9 mouse cellular contexts compared by ENCODE assay signal in genomic region chr11:117176304-117176703, GRCm38 (mm10). TPM values are rescaled to one million over a fixed set of nuclear protein-coding genes. Genes with fewer than 3 reads are reported as not detected.
DNase-seq lines count a peak whose midpoint lies in the region; ATAC-seq and TF ChIP-seq lines count a peak whose summit lies in the region.
"Had no signal": no experiment of that assay in that cellular context is flagged by ENCODE, and none has a peak within 500 bp of the region (broad histone marks: within the 10 kb centered on the region; RNA-seq: fewer than 3 reads in every experiment).

No protein-coding gene starts in this region.

- TF ChIP-seq POLR2A in ES-Bruce4 (IDR thresholded peaks at IDR 0.05; ENCODE audit: insufficient read depth, low read length): no peak

- intact Hi-C loops in heart, postnatal 10 days (cut with DNase I): loop anchor here (2.0 kb wide), 2 partner anchors 96 to 182 kb away; no protein-coding TSS in a partner anchor

- DNase-seq in heart, postnatal 10 days: peak; percentile 41 to 65
- peak; percentile 75 to 82 for DNase-seq in cerebellum, postnatal 10 days
- DNase-seq in lung, postnatal 4 days: peak; percentile 48 to 63
- peak; percentile 12 to 35 for DNase-seq in thymus, adult 18-20 months

- peaks cover 16% of the 10 kb centered on the region; the same call in 1 of the 2 replicates for H3K4me1 ChIP-seq in heart, embryonic 12.5 days (replicated peaks)
- no peaks in the 10 kb centered on the region for H3K4me1 ChIP-seq in ES-Bruce4 (ENCODE audit: control insufficient read depth, insufficient read depth, low read length)
- no peaks in the 10 kb centered on the region for H3K4me1 ChIP-seq in intestine, postnatal 0 days (replicated peaks; ENCODE audit: control insufficient read depth, insufficient read depth, low read length)

- no peak for TF ChIP-seq EP300 in ES-Bruce4 (IDR thresholded peaks at IDR 0.05; ENCODE audit: insufficient read depth, low read depth, low read length)

- no peak overlapping the region for H3K4me3 ChIP-seq in heart, embryonic 12.5 days
- no peak overlapping the region for H3K4me3 ChIP-seq in ES-Bruce4 (ENCODE audit: low read depth, low read length)
- H3K4me3 ChIP-seq in intestine, postnatal 0 days (ENCODE audit: low read depth, low read length): no peak overlapping the region

- WGBS in heart, embryonic 12.5 days: 26% methylated on average over 5 of the region's 5 CpGs
- WGBS in intestine, postnatal 0 days: 35% methylated on average over 5 of the region's 5 CpGs

- no peak for ATAC-seq in heart, embryonic 12.5 days (ENCODE audit: insufficient number of reproducible peaks, low FRiP score)
- peak; percentile 6; the same call in 1 of the 2 replicates for ATAC-seq in intestine, postnatal 0 days
- ATAC-seq in erythroid progenitor cell, adult 5-6 weeks (replicated peaks; ENCODE audit: low FRiP score, poor library complexity, severe bottlenecking): no peak

- H3K36me3 ChIP-seq in heart, embryonic 12.5 days: no peaks in the 10 kb centered on the region
- no peaks in the 10 kb centered on the region for H3K36me3 ChIP-seq in ES-Bruce4 (ENCODE audit: control insufficient read depth, insufficient read depth, low read length, poor library complexity, severe bottlenecking)
- no peaks in the 10 kb centered on the region for H3K36me3 ChIP-seq in intestine, postnatal 0 days (ENCODE audit: control insufficient read depth, insufficient read depth)

- peak; percentile 77 for TF ChIP-seq CTCF in ES-Bruce4 (IDR thresholded peaks at IDR 0.05; ENCODE audit: low read depth, low read length)
- peak; percentile 80 for TF ChIP-seq CTCF in intestine, postnatal 0 days (IDR thresholded peaks at IDR 0.05; ENCODE audit: low read depth)

- no peak overlapping the region for H3K27ac ChIP-seq in heart, embryonic 12.5 days (ENCODE audit: poor library complexity, severe bottlenecking)
- H3K27ac ChIP-seq in ES-Bruce4 (ENCODE audit: insufficient read depth, low read length): no peak overlapping the region
- H3K27ac ChIP-seq in intestine, postnatal 0 days (ENCODE audit: low read depth, low read length): no peak overlapping the region
- H3K27ac ChIP-seq: macrophage had no signal

- H3K9ac ChIP-seq in heart, embryonic 12.5 days: no peak overlapping the region
- no peak overlapping the region for H3K9ac ChIP-seq in ES-Bruce4 (ENCODE audit: low read depth, poor library complexity, severe bottlenecking)
- H3K9ac ChIP-seq in intestine, postnatal 0 days (ENCODE audit: low read depth, low read length): no peak overlapping the region

- no peaks in the 10 kb centered on the region for H3K27me3 ChIP-seq in heart, embryonic 12.5 days (replicated peaks)
- H3K27me3 ChIP-seq in ES-Bruce4 (ENCODE audit: control insufficient read depth, insufficient read depth, low read length, poor library complexity, severe bottlenecking): no peaks in the 10 kb centered on the region
- H3K27me3 ChIP-seq in intestine, postnatal 0 days (replicated peaks; ENCODE audit: control insufficient read depth, insufficient read depth, low read length): no peaks in the 10 kb centered on the region

- no peak overlapping the region for H3K4me2 ChIP-seq in heart, embryonic 12.5 days
- H3K4me2 ChIP-seq in intestine, postnatal 0 days (replicated peaks; ENCODE audit: low read depth): no peak overlapping the region

- peaks cover 13% of the 10 kb centered on the region for H3K9me3 ChIP-seq in heart, embryonic 12.5 days (replicated peaks)
- no peaks in the 10 kb centered on the region for H3K9me3 ChIP-seq in ES-Bruce4 (replicated peaks; ENCODE audit: control insufficient read depth, insufficient read depth, low read length, poor library complexity, severe bottlenecking)
- H3K9me3 ChIP-seq in intestine, postnatal 0 days (ENCODE audit: control insufficient read depth): 0 out of 2 replicates have a peak, but pooled peaks cover 4% of the 10 kb centered on the region

RNA-seq across cellular contexts. Expression of gene Sept9, which starts 23.2 kb away (rescaled TPM):
- total RNA-seq in heart, postnatal 10 days (2021): 10 to 100 TPM; 70.0 to 71.1 TPM
- 102 and 103 TPM in 2 replicates for polyA plus RNA-seq in heart, embryonic 12.5 days (2016; fragmentation: Nextera tagmentation; extraction: Ambion mirVana)
- polyA plus RNA-seq in ES-Bruce4 (2011; ENCODE audit: insufficient read depth, insufficient read length, low read depth, missing spikeins): 123 and 146 TPM in 2 replicates
- polyA plus RNA-seq in intestine, postnatal 0 days (2015; fragmentation: Nextera tagmentation; extraction: Ambion mirVana): 74.5 and 81.5 TPM in 2 replicates
- 15.1 and 20.5 TPM in 2 replicates for total RNA-seq in erythroid progenitor cell, adult 5-6 weeks (2015; ENCODE audit: low replicate concordance)
- 16.0 and 18.6 TPM in 2 replicates for total RNA-seq in erythroid progenitor cell, adult 5-6 weeks (2017; ENCODE audit: low replicate concordance)

Comparison
In these comparisons a context has a peak if more than half of its experiments do, and no peak if none do; other contexts are left out.
1. DNase-seq: peak in every context shown above with its lines; median percentile 78 in cerebellum, postnatal 10 days; 56 in lung, postnatal 4 days; 53 in heart, postnatal 10 days; 24 in thymus, adult 18-20 months.